Comparison of ENCODE assay signal across 8 mouse cellular contexts in genomic region chr19:47918016-47918415, GRCm38 (mm10). TPM values are rescaled to one million over a fixed set of nuclear protein-coding genes. Genes with fewer than 3 reads are reported as not detected.
DNase-seq lines count a peak whose midpoint lies in the region; ATAC-seq and TF ChIP-seq lines count a peak whose summit lies in the region.

No protein-coding gene starts in this region.

- H3K27ac ChIP-seq in spleen, adult 2 months (ENCODE audit: insufficient read depth, low read length), result peak overlapping the region; percentile 95
- peak overlapping the region; percentile 96 for H3K27ac ChIP-seq in heart, embryonic 13.5 days (replicated peaks)
- no peak overlapping the region for H3K27ac ChIP-seq in liver, embryonic 14.5 days
- H3K27ac ChIP-seq in stomach, postnatal 0 days (replicated peaks), result peak overlapping the region; percentile 97; the same call in 1 of the 2 replicates

- no peak for TF ChIP-seq EP300 in liver, embryonic 14.5 days (IDR thresholded peaks at IDR 0.05; ENCODE audit: low read depth)
- no peak for TF ChIP-seq EP300 in stomach, postnatal 0 days (optimal IDR thresholded peaks at IDR 0.05)

- no peak for TF ChIP-seq CTCF in spleen, adult 2 months (IDR thresholded peaks at IDR 0.05; ENCODE audit: extremely low read depth, insufficient read depth, insufficient read length, insufficient replicate concordance)
- TF ChIP-seq CTCF in liver, embryonic 14.5 days (IDR thresholded peaks at IDR 0.05; ENCODE audit: low read depth), result no peak
- no peak for TF ChIP-seq CTCF in stomach, postnatal 0 days (IDR thresholded peaks at IDR 0.05; ENCODE audit: low read depth)

- peak overlapping the region; percentile 83 for H3K4me2 ChIP-seq in heart, embryonic 13.5 days
- peak overlapping the region; percentile 74 for H3K4me2 ChIP-seq in liver, embryonic 14.5 days (ENCODE audit: low read depth)
- H3K4me2 ChIP-seq in stomach, postnatal 0 days (replicated peaks; ENCODE audit: low read depth), result peak overlapping the region; percentile 83

- 23% methylated on average over 9 of the region's 9 CpGs for WGBS in spleen, adult 2 months
- WGBS in heart, embryonic 13.5 days, result 17% methylated on average over 9 of the region's 9 CpGs
- 22% methylated on average over 9 of the region's 9 CpGs for WGBS in liver, embryonic 14.5 days (ENCODE audit: insufficient replicate concordance)
- whole genome bisulfite sequencing in stomach, postnatal 0 days, result 22% methylated on average over 9 of the region's 9 CpGs

- no peaks in the 10 kb centered on the region for H3K36me3 ChIP-seq in spleen, adult 2 months (ENCODE audit: control insufficient read depth, insufficient read depth, low read length)
- H3K36me3 ChIP-seq in heart, embryonic 13.5 days, result peaks cover 5% of the 10 kb centered on the region; the same call in 1 of the 2 replicates
- no peaks in the 10 kb centered on the region for H3K36me3 ChIP-seq in liver, embryonic 14.5 days (replicated peaks; ENCODE audit: control insufficient read depth, insufficient read depth, low read depth)
- H3K36me3 ChIP-seq in stomach, postnatal 0 days (ENCODE audit: control insufficient read depth, insufficient read depth, low read length), result no peaks in the 10 kb centered on the region

- H3K9me3 ChIP-seq in heart, embryonic 13.5 days, result no peaks in the 10 kb centered on the region
- H3K9me3 ChIP-seq in liver, embryonic 14.5 days (ENCODE audit: control insufficient read depth, low read length), result no peaks in the 10 kb centered on the region
- no peaks in the 10 kb centered on the region for H3K9me3 ChIP-seq in stomach, postnatal 0 days (ENCODE audit: control insufficient read depth, low read length)

- peak overlapping the region; percentile 77 for H3K4me3 ChIP-seq in spleen, adult 2 months (ENCODE audit: extremely low read depth, insufficient read depth, insufficient read length)
- H3K4me3 ChIP-seq in heart, embryonic 13.5 days, result peak overlapping the region; percentile 94
- peak overlapping the region; percentile 75 to 80 for H3K4me3 ChIP-seq in liver, embryonic 14.5 days (ENCODE audit: insufficient read depth in 1 of 2, low read depth in 2 of 2, low read length in 2 of 2)
- H3K4me3 ChIP-seq in stomach, postnatal 0 days (ENCODE audit: low read depth, low read length), result peak overlapping the region; percentile 80

- H3K4me1 ChIP-seq in spleen, adult 2 months (ENCODE audit: control insufficient read depth, insufficient read depth, insufficient read length), result peaks cover 22% of the 10 kb centered on the region; the same call in 1 of the 2 replicates
- H3K4me1 ChIP-seq in heart, embryonic 13.5 days, result peaks cover 63% of the 10 kb centered on the region
- H3K4me1 ChIP-seq in liver, embryonic 14.5 days (replicated peaks; ENCODE audit: control insufficient read depth in 2 of 2, insufficient read depth in 2 of 2, low read length in 1 of 2), result peaks cover 10 to 19% of the 10 kb centered on the region in 2 experiments
- 0 out of 2 replicates have a peak, but pooled peaks cover 8% of the 10 kb centered on the region for H3K4me1 ChIP-seq in stomach, postnatal 0 days (replicated peaks; ENCODE audit: control insufficient read depth, insufficient read depth)

- peak overlapping the region; percentile 97 for H3K9ac ChIP-seq in heart, embryonic 13.5 days
- H3K9ac ChIP-seq in liver, embryonic 14.5 days (replicated peaks), result peak overlapping the region; percentile 88
- H3K9ac ChIP-seq in stomach, postnatal 0 days (ENCODE audit: low read length), result peak overlapping the region; percentile 80

- peak in 1 of 2 experiments; percentile 3 for DNase-seq in spleen, adult 2 months (ENCODE audit: low read depth in 1 of 2, low spot score in 2 of 2)
- no peak for DNase-seq in spleen, postnatal 36 days (ENCODE audit: low spot score in 2 of 2)
- no peak for DNase-seq in liver, embryonic 14.5 days (ENCODE audit: low read depth in 3 of 3, low spot score in 3 of 3)
- no peak for DNase-seq in stomach, postnatal 0 days (ENCODE audit: low spot score)
- no peak for DNase-seq in testis, postnatal 10 days (ENCODE audit: low spot score)
- no peak for DNase-seq in ovary, adult 18-20 months (ENCODE audit: low spot score)
- DNase-seq in frontal cortex, postnatal 36 days (ENCODE audit: low spot score in 2 of 2), result no peak

- TF ChIP-seq POLR2A in spleen, adult 2 months (IDR thresholded peaks at IDR 0.05; ENCODE audit: low read depth, low read length), result no peak

- no peaks in the 10 kb centered on the region for H3K27me3 ChIP-seq in spleen, adult 2 months (ENCODE audit: control insufficient read depth, insufficient read depth, low read length)
- H3K27me3 ChIP-seq in heart, embryonic 13.5 days (replicated peaks), result no peaks in the 10 kb centered on the region
- H3K27me3 ChIP-seq in liver, embryonic 14.5 days (ENCODE audit: control insufficient read depth, insufficient read depth, low read length), result no peaks in the 10 kb centered on the region
- no peaks in the 10 kb centered on the region for H3K27me3 ChIP-seq in stomach, postnatal 0 days (ENCODE audit: control insufficient read depth, insufficient read depth, low read length)

- ATAC-seq in heart, embryonic 13.5 days (ENCODE audit: extremely low read depth, insufficient number of reproducible peaks, low FRiP score, low TSS enrichment), result no peak
- ATAC-seq in liver, embryonic 14.5 days (ENCODE audit: insufficient read depth), result no peak
- no peak for ATAC-seq in stomach, postnatal 0 days (ENCODE audit: low FRiP score, low TSS enrichment)

RNA-seq across cellular contexts. Expression of gene Cfap43, which starts 1.1 kb away (rescaled TPM):
- not detected in 2 replicates for polyA plus RNA-seq in spleen, adult 2 months (2012; rRNA removed)
- polyA plus RNA-seq in heart, embryonic 13.5 days (2015; fragmentation: Nextera tagmentation; extraction: Ambion mirVana), result 0.09 and 0.15 TPM in 2 replicates
- polyA plus RNA-seq in liver, embryonic 14.5 days (2012; rRNA removed), result 0.01 TPM in 1 of 2 replicates, not detected in the other
- 0.05 TPM in 1 of 2 replicates, not detected in the other for polyA plus RNA-seq in liver, embryonic 14.5 days (2014; fragmentation: Nextera tagmentation; extraction: Ambion mirVana)
- polyA plus RNA-seq in stomach, postnatal 0 days (2015; fragmentation: Nextera tagmentation; extraction: Ambion mirVana), result 0.51 and 1.1 TPM in 2 replicates

RNA-seq across cellular contexts. Expression of gene Itprip, which starts 1.1 kb away (rescaled TPM):
- 16.9 and 21.1 TPM in 2 replicates for polyA plus RNA-seq in spleen, adult 2 months (2012; rRNA removed)
- 19.9 and 20.4 TPM in 2 replicates for polyA plus RNA-seq in heart, embryonic 13.5 days (2015; fragmentation: Nextera tagmentation; extraction: Ambion mirVana)
- 1.9 and 2.0 TPM in 2 replicates for polyA plus RNA-seq in liver, embryonic 14.5 days (2012; rRNA removed)
- 2.2 and 2.5 TPM in 2 replicates for polyA plus RNA-seq in liver, embryonic 14.5 days (2014; fragmentation: Nextera tagmentation; extraction: Ambion mirVana)
- polyA plus RNA-seq in stomach, postnatal 0 days (2015; fragmentation: Nextera tagmentation; extraction: Ambion mirVana), result 7.9 and 9.0 TPM in 2 replicates

RNA-seq across cellular contexts. Expression of gene Cfap58, which starts 19.5 kb away (rescaled TPM):
- polyA plus RNA-seq in spleen, adult 2 months (2012; rRNA removed), result not detected in 2 replicates
- 0.08 and 0.11 TPM in 2 replicates for polyA plus RNA-seq in heart, embryonic 13.5 days (2015; fragmentation: Nextera tagmentation; extraction: Ambion mirVana)
- not detected in 2 replicates for polyA plus RNA-seq in liver, embryonic 14.5 days (2012; rRNA removed)
- polyA plus RNA-seq in liver, embryonic 14.5 days (2014; fragmentation: Nextera tagmentation; extraction: Ambion mirVana), result not detected in 2 replicates
- polyA plus RNA-seq in stomach, postnatal 0 days (2015; fragmentation: Nextera tagmentation; extraction: Ambion mirVana), result not detected in 2 replicates

RNA-seq across cellular contexts. Expression of gene Gsto2, which starts 52.7 kb away (rescaled TPM):
- polyA plus RNA-seq in spleen, adult 2 months (2012; rRNA removed), result 0.13 and 0.32 TPM in 2 replicates
- polyA plus RNA-seq in heart, embryonic 13.5 days (2015; fragmentation: Nextera tagmentation; extraction: Ambion mirVana), result 1.0 and 1.4 TPM in 2 replicates
- polyA plus RNA-seq in liver, embryonic 14.5 days (2012; rRNA removed), result 0.08 and 0.28 TPM in 2 replicates
- polyA plus RNA-seq in liver, embryonic 14.5 days (2014; fragmentation: Nextera tagmentation; extraction: Ambion mirVana), result 0.11 and 0.37 TPM in 2 replicates
- polyA plus RNA-seq in stomach, postnatal 0 days (2015; fragmentation: Nextera tagmentation; extraction: Ambion mirVana), result 3.5 and 4.2 TPM in 2 replicates
